Mouse (Mus musculus) bone marrow macrophage, adult 2 months (primary cell): ENCODE measurements at regions not wholly inside any gene's neighbourhood (a gene's known extent, or its start where the extent isn't known, plus 50 kb on each side); places are given as distances from the start of the nearest gene placed in this dataset.

Source experiments
- H3K27ac ChIP-seq: 2 replicates; pipeline ENCODE4 v1.5.1; 2012; ENCODE audit warnings: low read depth, low read length; ENCODE audit not compliant: insufficient read depth
- H3K4me1 ChIP-seq: 2 replicates; pipeline ENCODE4 v1.6.1; 2012; ENCODE audit warnings: low read length; ENCODE audit not compliant: control insufficient read depth, insufficient read depth
- H3K4me3 ChIP-seq: 2 replicates; pipeline ENCODE4 v1.5.1; 2012; ENCODE audit warnings: mild to moderate bottlenecking, low read length, moderate library complexity; ENCODE audit not compliant: insufficient read depth
- CTCF ChIP-seq: IDR thresholded peaks from 2 replicates; pipeline ENCODE4 v1.5.1; 2012; ENCODE audit warnings: low read depth, mild to moderate bottlenecking, low read length, moderate library complexity
- POLR2A ChIP-seq: IDR thresholded peaks from 2 replicates; pipeline ENCODE4 v1.6.1; 2012; ENCODE audit warnings: mild to moderate bottlenecking, low read depth, low read length, borderline replicate concordance

DNA sequence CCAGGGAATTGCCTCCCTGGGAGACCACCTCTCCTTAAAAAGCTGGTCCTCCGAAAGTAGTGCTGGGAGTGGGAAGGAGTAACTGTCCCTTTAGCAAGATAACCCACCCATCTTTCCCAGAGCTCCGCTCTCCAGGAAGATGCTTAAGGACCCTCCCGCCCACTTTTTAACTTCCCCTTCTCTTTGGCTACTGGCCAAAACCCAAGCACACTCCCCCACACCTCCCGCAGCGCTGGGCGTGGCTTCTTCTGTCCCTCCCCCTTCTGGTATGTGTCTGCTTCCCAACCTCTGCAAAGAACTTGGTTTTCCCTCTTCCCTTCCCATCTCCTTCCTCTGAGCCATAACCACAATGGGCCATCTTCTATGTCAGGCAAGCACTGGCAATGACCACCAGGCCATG is 85.4 kb downstream of the Rpap3 start:
- Histone ChIP-seq H3K4me1 (no peaks in the 10 kb centered on the region), H3K4me3 (no peak overlapping the region), H3K27ac (no peak overlapping the region)
- no peak for TF ChIP-seq CTCF
- TF ChIP-seq POLR2A = no peak

GRCm38 (mm10) chr15:97619764-97620163 is 85.9 kb downstream of the Rpap3 start:
- TF ChIP-seq CTCF (no peak), POLR2A (no peak)
- no peaks in the 10 kb centered on the region for H3K4me1 ChIP-seq
- no peak overlapping the region for H3K4me3 ChIP-seq
- no peak overlapping the region for H3K27ac ChIP-seq

DNA sequence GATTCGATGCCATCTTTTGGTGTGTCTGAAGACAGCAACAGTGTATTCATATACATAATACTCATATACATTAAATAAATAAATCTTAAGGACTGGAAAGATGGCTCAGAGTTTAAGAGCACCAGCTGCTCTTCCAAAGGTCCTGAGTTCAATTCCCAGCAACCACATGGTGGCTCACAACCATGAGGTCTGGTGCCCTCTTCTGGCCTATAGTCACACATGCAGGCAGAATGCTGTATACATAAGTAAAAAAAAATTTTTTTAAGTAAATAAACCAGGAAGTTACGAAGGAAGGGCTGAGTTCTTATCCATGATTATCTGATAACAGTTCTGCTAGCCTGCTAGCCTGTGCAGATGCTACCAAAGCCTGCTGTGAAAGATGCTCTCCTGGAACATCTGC is 93.3 kb downstream of the Rpap3 start:
- Histone ChIP-seq H3K27ac (no peak overlapping the region), H3K4me1 (no peaks in the 10 kb centered on the region), H3K4me3 (no peak overlapping the region)
- TF ChIP-seq CTCF (no peak), POLR2A (no peak)

DNA sequence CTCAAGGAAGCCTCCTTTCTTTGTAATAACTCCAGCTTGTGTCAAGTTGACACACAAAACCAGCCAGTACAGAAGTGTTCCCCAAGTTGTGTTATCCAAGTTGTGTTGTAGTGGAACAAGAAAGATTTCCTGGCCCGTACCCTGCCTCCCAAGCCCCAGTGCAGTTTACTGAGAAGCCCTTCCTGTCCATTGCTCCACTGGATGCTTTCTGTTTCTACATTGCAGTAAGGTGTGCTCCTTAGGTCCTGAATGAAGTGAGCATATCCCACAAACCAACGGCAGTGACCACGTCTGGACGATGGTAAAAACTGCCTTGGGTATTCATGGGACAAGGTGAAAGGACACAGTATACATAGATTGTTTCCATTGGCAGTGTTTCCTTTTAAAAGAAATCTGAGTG is 94.9 kb downstream of the Rpap3 start:
- H3K4me3 ChIP-seq = no peak overlapping the region
- no peak overlapping the region for H3K27ac ChIP-seq
- H3K4me1 ChIP-seq = no peaks in the 10 kb centered on the region
- TF ChIP-seq POLR2A (no peak), CTCF (no peak)

DNA sequence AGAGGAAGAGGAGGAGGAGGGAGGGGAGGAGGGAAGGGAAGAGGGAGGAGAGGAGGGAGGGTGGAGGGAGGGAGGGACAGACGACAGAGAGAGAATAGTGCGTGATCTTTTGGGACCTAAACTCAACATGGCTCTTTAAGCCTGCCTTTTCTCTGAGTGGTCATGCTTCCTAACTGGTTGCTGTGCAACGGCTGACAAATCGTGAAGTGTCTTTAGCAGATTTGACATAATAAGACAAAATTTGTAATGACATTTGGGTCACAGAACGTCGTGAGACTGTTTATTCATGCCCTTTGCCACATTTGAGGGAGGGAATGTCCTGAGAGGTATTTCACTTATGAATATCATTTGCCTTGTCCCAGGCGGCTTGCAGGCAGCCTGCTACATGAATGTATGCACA is 96.1 kb downstream of the Rpap3 start:
- TF ChIP-seq POLR2A (no peak), CTCF (no peak)
- Histone ChIP-seq H3K4me3 (no peak overlapping the region), H3K27ac (no peak overlapping the region), H3K4me1 (no peaks in the 10 kb centered on the region)

- TF ChIP-seq CTCF = no peak
- TF ChIP-seq POLR2A = no peak
- Histone ChIP-seq H3K4me1 (no peaks in the 10 kb centered on the region), H3K4me3 (no peak overlapping the region), H3K27ac (no peak overlapping the region)
These were observed 97.0 kb downstream of the Rpap3 start for GRCm38 (mm10) chr15:97608651-97609050.

DNA sequence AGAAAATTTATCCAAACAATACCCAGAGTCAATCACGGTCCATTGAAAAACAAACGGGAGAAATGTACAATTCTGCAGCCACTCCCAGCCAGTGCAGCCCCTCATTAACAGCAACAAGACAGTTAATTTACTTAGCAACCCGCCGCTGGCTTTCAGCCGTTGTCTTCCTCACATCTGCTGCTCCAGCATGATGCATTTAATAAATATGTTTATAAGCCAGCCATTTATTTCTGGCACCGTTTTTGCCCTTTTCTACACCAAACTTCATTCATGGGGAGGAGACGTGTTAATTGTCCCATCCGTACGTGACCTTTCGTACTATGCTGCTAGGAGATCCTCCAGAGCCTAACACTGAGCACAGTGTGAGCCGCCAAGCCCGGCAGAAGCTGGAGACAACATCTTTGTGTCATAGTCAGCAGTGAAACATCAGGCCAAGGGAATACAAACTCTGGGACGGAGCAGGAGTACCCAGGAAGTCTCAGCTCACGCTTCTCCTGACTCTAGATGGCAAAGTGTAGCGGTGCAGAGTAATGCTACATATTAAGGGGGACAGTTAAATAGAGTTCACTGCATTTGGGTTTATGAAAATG is 97.9 kb downstream of the Rpap3 start:
- no peak overlapping the region for H3K27ac ChIP-seq
- no peak overlapping the region for H3K4me3 ChIP-seq
- TF ChIP-seq CTCF = no peak
- TF ChIP-seq POLR2A = no peak
- H3K4me1 ChIP-seq = no peaks in the 10 kb centered on the region

DNA sequence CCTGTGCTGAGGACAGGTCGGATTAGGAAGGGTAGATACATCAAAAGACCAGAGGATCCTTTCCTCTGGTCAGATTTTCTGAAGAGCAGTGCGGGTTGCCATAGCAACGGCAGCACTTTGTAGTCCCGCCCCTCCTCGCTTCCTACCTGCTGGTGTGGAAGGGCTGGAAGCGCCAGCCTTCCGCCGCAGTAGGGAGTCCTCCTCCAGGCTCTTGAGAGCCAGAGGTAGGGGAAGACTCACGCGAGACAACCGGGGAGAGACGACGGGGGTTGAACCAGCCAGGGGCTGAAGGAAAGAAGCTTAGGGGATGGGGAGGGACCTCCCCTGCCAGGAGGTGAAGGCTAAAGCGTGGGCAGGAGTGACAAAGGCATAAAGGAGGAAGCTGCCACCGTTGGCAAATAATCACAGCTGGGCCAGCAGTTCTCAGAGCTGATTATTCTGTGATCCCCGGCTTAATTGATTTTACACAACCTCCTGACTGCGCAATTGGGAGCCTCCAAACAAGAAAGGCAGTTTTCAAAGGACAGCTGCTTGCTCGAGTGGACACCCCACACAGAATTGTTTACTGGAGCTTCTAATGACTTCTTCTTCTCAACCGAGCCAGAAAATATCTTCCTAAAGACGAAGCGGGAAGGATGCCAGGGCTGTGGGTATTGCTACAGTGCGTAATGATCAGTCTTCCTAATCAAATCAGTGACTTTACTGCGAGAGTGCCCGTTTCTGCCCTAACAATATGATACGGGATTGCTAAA is 98.8 kb downstream of the Rpap3 start:
- TF ChIP-seq POLR2A = no peak
- no peak for TF ChIP-seq CTCF
- Histone ChIP-seq H3K27ac (no peak overlapping the region), H3K4me3 (no peak overlapping the region), H3K4me1 (no peaks in the 10 kb centered on the region)

GRCm38 (mm10) chr15:97606232-97606629 is 99.4 kb downstream of the Rpap3 start:
- TF ChIP-seq CTCF (no peak), POLR2A (no peak)
- no peak overlapping the region for H3K27ac ChIP-seq
- no peak overlapping the region for H3K4me3 ChIP-seq
- H3K4me1 ChIP-seq = no peaks in the 10 kb centered on the region

DNA sequence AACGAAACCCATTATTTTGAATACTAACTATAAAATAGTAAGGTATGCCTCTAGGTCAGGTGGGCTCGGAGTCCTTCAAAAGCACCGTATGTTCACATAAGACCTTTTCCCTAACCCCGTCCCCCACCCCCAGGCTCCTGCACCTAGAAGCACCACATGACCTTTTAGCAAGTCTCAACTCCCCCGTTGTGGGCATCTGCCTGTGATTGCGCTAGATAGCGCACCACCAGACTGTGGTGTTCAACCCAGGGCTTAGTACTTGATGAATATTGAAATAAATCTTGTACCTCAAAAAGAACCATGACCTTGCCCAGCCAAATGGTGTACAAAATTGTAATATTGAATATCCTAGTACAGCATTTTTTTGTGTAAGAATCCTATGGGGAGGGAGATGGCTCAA is 99.8 kb downstream of the Rpap3 start:
- Histone ChIP-seq H3K27ac (no peak overlapping the region), H3K4me1 (no peaks in the 10 kb centered on the region), H3K4me3 (no peak overlapping the region)
- TF ChIP-seq CTCF (no peak), POLR2A (no peak)
